Mouse (Mus musculus): ENCODE results near the gene Vwc2l.

Gene Vwc2l

DNA sequence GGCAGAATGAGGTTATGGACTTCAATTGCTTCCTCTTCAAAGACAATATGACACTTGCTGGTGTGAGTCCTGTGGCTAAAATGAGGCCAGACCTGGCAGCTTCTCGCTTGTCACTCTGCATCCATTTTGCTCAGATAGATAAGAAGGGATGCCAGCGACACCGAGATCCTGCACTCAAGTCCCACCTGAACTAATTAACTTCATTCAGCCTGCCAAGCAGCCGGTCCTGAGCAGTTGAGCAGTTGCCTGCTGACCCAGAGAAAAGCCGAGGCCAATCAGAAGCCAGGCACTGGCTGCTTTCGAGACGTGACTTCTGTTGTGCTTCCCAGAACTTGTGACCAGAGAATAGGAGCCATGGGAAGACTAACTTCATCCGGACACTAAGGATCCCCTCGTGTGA lies 187.6 kb downstream of the Vwc2l start:
- no peak for DNase-seq

- DNase-seq = no peak
These were observed 192.9 kb downstream of the Vwc2l start for GRCm38 (mm10) chr1:70918173-70919036.

GRCm38 (mm10) chr1:70933016-70933415 lies 207.5 kb downstream of the Vwc2l start:
- no peak for DNase-seq

Data from B cell, adult 2 months (primary cell).